Mouse (Mus musculus) yolk sac, embryonic 10.5 days (tissue): ENCODE measurements around the gene Gm14444.
"Not testable (repeated sequence)": the region's sequence is repeated elsewhere in the genome, so short reads cannot be mapped to it uniquely, and the experiment has no call there.

Source experiments
- DNase-seq: peaks from one replicate; pipeline ENCODE4 v3.0.0-alpha.2; 2017; ENCODE audit warnings: low spot score

The Gm14444 gene

GRCm38 (mm10) chr2:175010022-175010421 is at the start of gene Gm14444:
Gene Gm14444 (plus strand): TSS chr2:175010241.
- DNase-seq = not testable (repeated sequence)

DNA sequence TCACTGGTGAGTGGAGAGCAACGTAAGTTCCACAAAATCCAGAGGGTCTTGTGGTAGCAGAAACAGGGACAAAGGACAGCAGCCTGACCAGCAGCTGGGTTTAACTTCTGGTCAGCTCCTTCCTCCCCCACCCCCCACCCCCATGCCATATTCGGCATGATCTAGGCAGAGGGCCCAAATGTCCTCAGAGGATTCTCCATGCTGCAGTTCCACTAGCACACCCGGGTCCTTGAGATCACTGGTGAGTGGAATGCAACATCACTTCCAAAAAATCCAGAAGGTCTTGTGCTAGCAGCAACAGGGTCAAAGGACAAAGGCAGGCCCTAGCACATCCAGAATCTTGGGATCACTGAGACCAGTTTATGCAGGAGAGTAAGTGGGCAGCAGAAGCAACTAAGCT is 44.6 kb upstream of the Gm14444 start:
- not testable (repeated sequence) for DNase-seq

DNA sequence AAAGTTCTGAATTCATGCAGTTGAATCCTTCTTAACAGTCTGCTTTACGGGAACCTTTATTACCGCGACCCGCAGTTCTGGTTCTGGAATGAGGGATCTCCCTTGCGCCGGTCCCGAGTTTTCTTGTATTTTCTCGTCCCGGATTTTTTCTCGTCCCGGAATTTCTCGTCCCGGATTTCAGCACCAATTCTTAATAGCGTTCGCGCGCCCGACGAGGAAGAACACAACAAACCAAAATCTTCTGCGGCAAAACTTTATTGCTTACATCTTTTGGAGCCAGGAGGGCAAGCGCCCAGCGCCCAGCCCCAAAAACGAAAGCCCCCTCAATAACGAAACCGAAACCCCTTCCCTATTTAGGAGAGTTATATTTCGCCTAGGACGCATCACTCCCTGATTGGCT is 34.2 kb downstream of the Gm14444 start:
- not testable (repeated sequence) for DNase-seq

- DNase-seq = not testable (repeated sequence)
Observed at GRCm38 (mm10) chr2:175067681-175068261, 57.7 kb downstream of the Gm14444 start, which contains the start of gene Gm14393. Gene Gm14393 (minus strand): TSS chr2:175067781.
